Mouse (Mus musculus) adipocyte (in vitro differentiated cells): ENCODE results near the gene Chtf18.
A peak's percentile ranks its signal among the peaks of the same experiment; 100 is the strongest.

Experiments
- DNase-seq: peaks from one replicate; pipeline ENCODE4 v3.0.0-alpha.2; 2016; ENCODE audit warnings: low spot score

Chtf18 gene

GRCm38 (mm10) chr17:25735246-25735645, 8.0 kb upstream of the Chtf18 start:
- no peak for DNase-seq

- peak; percentile 94 for DNase-seq
These were observed 4.9 kb upstream of the Chtf18 start for GRCm38 (mm10) chr17:25732082-25732481.

GRCm38 (mm10) chr17:25728009-25728270, 721 bp upstream of the Chtf18 start:
- no peak for DNase-seq

- no peak for DNase-seq
These were observed 2.0 kb downstream of the Chtf18 start for GRCm38 (mm10) chr17:25725264-25725663.

GRCm38 (mm10) chr17:25723919-25724318, 3.3 kb downstream of the Chtf18 start:
- no peak for DNase-seq

GRCm38 (mm10) chr17:25723470-25723869, 3.7 kb downstream of the Chtf18 start:
- no peak for DNase-seq

- DNase-seq: no peak
These were observed 5.7 kb downstream of the Chtf18 start for GRCm38 (mm10) chr17:25721476-25721875.

GRCm38 (mm10) chr17:25717691-25718090, 9.5 kb downstream of the Chtf18 start:
- no peak for DNase-seq

- DNase-seq: no peak
These were observed 10.2 kb downstream of the Chtf18 start, which contains the start of gene Gng13 for GRCm38 (mm10) chr17:25716711-25717637. Gene Gng13, plus strand, starts transcription at chr17:25717171.

GRCm38 (mm10) chr17:25716130-25716529, 11.1 kb downstream of the Chtf18 start:
- no peak for DNase-seq

GRCm38 (mm10) chr17:25715627-25716026, 11.6 kb downstream of the Chtf18 start:
- DNase-seq: no peak

GRCm38 (mm10) chr17:25711136-25711535, 16.1 kb downstream of the Chtf18 start:
- DNase-seq: no peak

- no peak for DNase-seq
These were observed 17.2 kb downstream of the Chtf18 start for GRCm38 (mm10) chr17:25709994-25710393.

- no peak for DNase-seq
These were observed 26.2 kb downstream of the Chtf18 start for GRCm38 (mm10) chr17:25700863-25701496.

GRCm38 (mm10) chr17:25698446-25698845, 28.8 kb downstream of the Chtf18 start:
- peak; percentile 88 for DNase-seq

GRCm38 (mm10) chr17:25696263-25696662, 31.0 kb downstream of the Chtf18 start:
- no peak for DNase-seq

- no peak for DNase-seq
These were observed 38.3 kb downstream of the Chtf18 start for GRCm38 (mm10) chr17:25688922-25689321.

- peak; percentile 11 for DNase-seq
These were observed 40.9 kb downstream of the Chtf18 start for GRCm38 (mm10) chr17:25686323-25686722.

GRCm38 (mm10) chr17:25681636-25682035, 45.6 kb downstream of the Chtf18 start:
- no peak for DNase-seq

- no peak for DNase-seq
These were observed 47.4 kb downstream of the Chtf18 start for GRCm38 (mm10) chr17:25679818-25680217.

GRCm38 (mm10) chr17:25677969-25678368, 49.2 kb downstream of the Chtf18 start:
- DNase-seq: no peak

- DNase-seq: no peak
These were observed 54.2 kb downstream of the Chtf18 start for GRCm38 (mm10) chr17:25672982-25673381.
